8 mouse cellular contexts compared by ENCODE assay signal in the genomic region with DNA sequence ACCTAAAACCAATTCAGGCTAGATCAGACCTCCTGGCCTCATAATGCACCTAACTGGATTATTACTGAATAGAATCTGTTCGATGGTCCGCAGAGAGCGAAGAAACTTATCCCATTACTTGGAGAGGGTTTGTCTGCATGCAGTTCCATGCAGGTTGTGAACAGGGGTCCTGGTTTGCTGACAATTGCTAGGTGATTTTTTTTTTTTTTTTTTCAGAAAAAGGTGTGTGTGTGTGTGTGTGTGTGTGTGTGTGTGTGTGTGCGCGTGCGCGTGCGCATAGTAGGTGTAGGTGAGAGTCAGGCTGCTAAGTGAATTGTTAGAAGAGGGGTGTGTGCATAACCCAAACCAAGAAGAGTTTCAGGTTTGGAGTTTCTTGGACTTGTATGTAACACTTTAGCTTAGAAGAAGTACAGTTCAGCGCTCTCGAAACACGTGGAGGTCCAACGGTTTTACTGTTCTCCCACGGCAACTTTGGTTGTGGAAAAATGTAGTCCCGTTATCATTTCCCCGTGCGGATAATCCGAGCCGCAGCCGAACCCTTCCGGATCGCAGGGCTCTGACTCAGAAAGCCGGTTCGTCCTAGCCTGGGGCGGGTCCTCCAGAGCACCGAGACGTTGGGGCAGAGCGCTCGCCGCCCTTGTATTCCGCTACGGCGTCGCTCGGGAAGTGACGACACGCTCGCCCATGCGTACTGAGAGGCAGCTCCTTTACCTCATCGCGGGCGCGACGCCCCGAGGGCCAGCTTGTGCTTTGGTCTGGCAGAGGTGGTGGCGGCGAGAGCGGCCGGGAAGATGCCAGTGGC. TPM values are rescaled to one million over a fixed set of nuclear protein-coding genes. Genes with fewer than 3 reads are reported as not detected.
DNase-seq lines count a peak whose midpoint lies in the region; ATAC-seq lines count a peak whose summit lies in the region.

TSS of gene Cops8 (plus strand) at position 223 of the 802 bp plus-strand sequence.

- whole genome bisulfite sequencing in hindbrain, embryonic 12.5 days = 5% methylated on average over 48 of the region's 48 CpGs

- ATAC-seq in hindbrain, embryonic 12.5 days (ENCODE audit: low FRiP score) = peak; percentile 98

- peak within 1 kb of the TSS; percentile 89 for H3K9ac ChIP-seq in hindbrain, embryonic 12.5 days

- H3K4me1 ChIP-seq in hindbrain, embryonic 12.5 days = peaks cover 12% of the 10 kb centered on the region

- peak within 1 kb of the TSS; percentile 66 for H3K27ac ChIP-seq in hindbrain, embryonic 12.5 days

- peaks cover 24% of the 10 kb centered on the region for H3K36me3 ChIP-seq in hindbrain, embryonic 12.5 days

- H3K27me3 ChIP-seq in hindbrain, embryonic 12.5 days = peaks cover 10% of the 10 kb centered on the region

- peak within 1 kb of the TSS; percentile 62 for H3K4me2 ChIP-seq in hindbrain, embryonic 12.5 days (replicated peaks)

- peak within 1 kb of the TSS; percentile 93 for H3K4me3 ChIP-seq in hindbrain, embryonic 12.5 days

- peak; percentile 99 for DNase-seq in NIH3T3 (ENCODE audit: low read depth)
- DNase-seq in cerebellum, postnatal 10 days = peak; percentile 99
- peak; percentile 92 to 98 for DNase-seq in frontal cortex, postnatal 10 days (ENCODE audit: low spot score in 2 of 2)
- DNase-seq in layer of hippocampus, postnatal 14 days (ENCODE audit: low spot score in 2 of 2) = peak; percentile 96 to 98
- peak; percentile 98 for DNase-seq in lung, postnatal 14 days
- DNase-seq in retina, adult 2 months (ENCODE audit: low read depth, low spot score) = peak; percentile 95
- DNase-seq in thymus, postnatal 36 days = peak; percentile 94

- no peaks in the 10 kb centered on the region for H3K9me3 ChIP-seq in hindbrain, embryonic 12.5 days (replicated peaks)

RNA-seq across cellular contexts. Expression of gene Cops8, which starts in this region (rescaled TPM):
- polyA plus RNA-seq in hindbrain, embryonic 12.5 days (2016; fragmentation: Nextera tagmentation; extraction: Ambion mirVana) = 168 and 182 TPM in 2 replicates
- 100 to 1,000 TPM; 110 to 112 TPM for total RNA-seq in layer of hippocampus, postnatal 14 days (2021)

Comparison
In these comparisons a context has a peak if more than half of its experiments do, and no peak if none do; other contexts are left out.
1. Peak in every context shown above with its lines: DNase-seq, ATAC-seq, H3K4me3 ChIP-seq and H3K27ac ChIP-seq.